Mouse (Mus musculus) limb, embryonic 14.5 days (tissue): ENCODE data around the gene Chchd5. TPM values are rescaled to one million over a fixed set of nuclear protein-coding genes. Genes with fewer than 3 reads are reported as not detected.

Experiments used
- ATAC-seq: fragments of 200-750 bp; cut with Nextera tagmentation; 2 replicates; pipeline ENCODE4 v1.8.0; 2017; ENCODE audit warnings: low read depth, moderate number of reproducible peaks, moderate TSS enrichment; ENCODE audit not compliant: low FRiP score
- DNase-seq: peaks from one replicate; pipeline ENCODE4 v3.0.0-alpha.2; 2015; ENCODE audit warnings: low spot score
- H3K27ac ChIP-seq: fragments of 300-500 bp; sonication (generic); replicated peaks from 2 replicates; pipeline ENCODE4 v1.5.1; 2014; ENCODE audit warnings: low read depth, mild to moderate bottlenecking, low read length, moderate library complexity, mixed read lengths
- H3K27me3 ChIP-seq: fragments of 300-500 bp; sonication (generic); 2 replicates; pipeline ENCODE4 v1.6.1; 2014; ENCODE audit warnings: low read length, mixed read lengths; ENCODE audit not compliant: control insufficient read depth, insufficient read depth
- H3K36me3 ChIP-seq: fragments of 300-500 bp; sonication (generic); 2 replicates; pipeline ENCODE4 v1.6.1; 2014; ENCODE audit warnings: mild to moderate bottlenecking, low read length, moderate library complexity, mixed read lengths; ENCODE audit not compliant: control insufficient read depth, insufficient read depth
- H3K4me1 ChIP-seq: fragments of 300-500 bp; sonication (generic); 2 replicates; pipeline ENCODE4 v1.6.1; 2014; ENCODE audit warnings: antibody characterized with exemption, low read length, mixed read lengths; ENCODE audit not compliant: control insufficient read depth, insufficient read depth
- H3K4me2 ChIP-seq: fragments of 300-500 bp; sonication (generic); replicated peaks from 2 replicates; pipeline ENCODE4 v1.6.1; 2014; ENCODE audit warnings: low read depth, mild to moderate bottlenecking, low read length, moderate library complexity; ENCODE audit not compliant: severe bottlenecking
- H3K4me3 ChIP-seq: fragments of 300-500 bp; sonication (generic); replicated peaks from 2 replicates; pipeline ENCODE4 v1.5.1; 2014; ENCODE audit warnings: low read length
- H3K9ac ChIP-seq: fragments of 300-500 bp; sonication (generic); 2 replicates; pipeline ENCODE4 v1.6.1; 2014; ENCODE audit warnings: mild to moderate bottlenecking, low read depth, low read length, moderate library complexity; ENCODE audit not compliant: severe bottlenecking
- H3K9me3 ChIP-seq: fragments of 300-500 bp; sonication (generic); 2 replicates; pipeline ENCODE4 v1.6.1; 2016; ENCODE audit warnings: low read length; ENCODE audit not compliant: control insufficient read depth
- POLR2A ChIP-seq: fragments of 200-500 bp; IDR thresholded peaks from 2 replicates; pipeline ENCODE4 v1.8.0; 2012; ENCODE audit warnings: inconsistent platforms, mild to moderate bottlenecking, moderate library complexity, borderline replicate concordance; ENCODE audit not compliant: insufficient read depth, insufficient read length; ENCODE audit errors: extremely low read depth
- WGBS: fragments of 180-500 bp; shearing (Covaris S2); extraction: QIAGEN DNeasy Blood & Tissue Kit; methylation state at CpG from one replicate; pipeline ENCODE4 v1.1.7; 2014; 5-methylcytosine and 5-hydroxymethylcytosine counted together
- polyA plus RNA-seq, 2 experiments: library from polyadenylated mRNA; depleted of rRNA in 1 of 2; stranded (reverse) in 1 of 2; unstranded in 1 of 2; fragments of >200 nt; fragmentation: Nextera tagmentation in 1 of 2; extraction: Ambion mirVana in 1 of 2; gene quantifications; 2 replicates each; pipeline versions ENCODE4 v1.2.1 to v1.2.3; 2012 to 2014

Gene Chchd5
- 32.7 and 33.3 TPM in 2 replicates for polyA plus RNA-seq (2012; rRNA removed)
- polyA plus RNA-seq (2014; fragmentation: Nextera tagmentation; extraction: Ambion mirVana): 32.3 and 34.8 TPM in 2 replicates

DNA sequence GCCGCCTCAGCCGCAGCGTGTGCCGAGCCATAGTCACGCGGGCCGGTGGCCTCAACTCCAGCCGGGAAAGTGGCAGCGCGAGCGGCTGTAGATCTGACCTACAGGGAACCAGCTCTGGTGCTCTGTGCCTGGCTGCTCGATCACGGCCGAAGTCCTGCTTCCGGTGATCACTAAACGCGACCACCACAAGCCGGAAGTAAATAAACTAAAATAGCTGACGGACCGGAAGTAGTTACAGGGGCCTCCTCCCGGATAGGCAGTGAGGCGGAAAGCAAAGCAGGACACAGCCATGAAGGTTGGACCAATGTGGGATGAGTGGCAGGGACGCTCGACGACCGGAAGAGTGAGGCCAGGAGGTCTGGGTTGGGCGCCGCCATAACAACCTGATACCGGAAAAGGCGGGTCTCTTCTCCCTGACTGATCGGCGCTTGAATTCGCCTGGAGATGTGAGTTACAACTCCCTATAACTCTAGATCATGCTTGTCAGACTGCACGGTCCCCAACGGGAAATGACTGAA is at the start of gene Chchd5:
TSS of gene Chchd5 (plus strand) at position 289 of the 518 bp plus-strand sequence.
- H3K27me3 ChIP-seq: no peaks in the 10 kb centered on the region
- H3K36me3 ChIP-seq: peaks cover 53% of the 10 kb centered on the region
- 0% methylated on average over 35 of the region's 35 CpGs for WGBS

DNA sequence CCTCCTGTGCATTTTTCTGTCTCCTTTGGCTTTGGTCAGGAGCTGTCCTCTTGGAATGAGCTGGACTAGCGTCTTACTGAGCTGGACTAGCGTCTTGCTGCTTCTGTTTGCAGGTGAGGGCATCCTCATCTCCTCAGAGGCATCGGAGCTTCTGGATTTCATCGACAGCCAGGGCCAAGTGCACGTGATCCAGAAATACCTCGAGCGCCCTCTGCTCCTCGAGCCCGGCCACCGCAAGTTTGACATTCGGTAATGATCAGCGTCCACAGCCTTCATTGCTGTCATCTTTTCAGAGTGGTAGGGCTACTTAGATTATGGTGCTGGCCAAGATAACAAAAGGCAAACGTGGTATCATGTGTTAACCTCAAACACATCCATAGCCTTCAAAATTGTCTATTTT is 48.4 kb upstream of the Chchd5 start:
- Histone ChIP-seq H3K9ac (no peak overlapping the region), H3K36me3 (peaks cover 64% of the 10 kb centered on the region), H3K4me3 (no peak overlapping the region), H3K27ac (no peak overlapping the region), H3K4me2 (no peak overlapping the region), H3K4me1 (no peaks in the 10 kb centered on the region), H3K27me3 (no peaks in the 10 kb centered on the region), H3K9me3 (no peaks in the 10 kb centered on the region)
- no peak for DNase-seq
- WGBS: 68% methylated on average over 13 of the region's 13 CpGs
- TF ChIP-seq POLR2A: no peak
- ATAC-seq: no peak

More for the DNA sequence above, at the start of gene Chchd5:
- peak; percentile 100 for ATAC-seq
- Histone ChIP-seq H3K9me3 (0 out of 2 replicates have a peak, but pooled peaks cover 8% of the 10 kb centered on the region), H3K4me2 (peak within 1 kb of the TSS; percentile 88), H3K4me1 (peaks cover 7% of the 10 kb centered on the region), H3K4me3 (peak within 1 kb of the TSS; percentile 72), H3K27ac (peak within 1 kb of the TSS; percentile 86), H3K9ac (peak within 1 kb of the TSS; percentile 81)
- peak; percentile 99 for DNase-seq
- peak; percentile 15; the same call in 1 of the 2 replicates for TF ChIP-seq POLR2A

DNA sequence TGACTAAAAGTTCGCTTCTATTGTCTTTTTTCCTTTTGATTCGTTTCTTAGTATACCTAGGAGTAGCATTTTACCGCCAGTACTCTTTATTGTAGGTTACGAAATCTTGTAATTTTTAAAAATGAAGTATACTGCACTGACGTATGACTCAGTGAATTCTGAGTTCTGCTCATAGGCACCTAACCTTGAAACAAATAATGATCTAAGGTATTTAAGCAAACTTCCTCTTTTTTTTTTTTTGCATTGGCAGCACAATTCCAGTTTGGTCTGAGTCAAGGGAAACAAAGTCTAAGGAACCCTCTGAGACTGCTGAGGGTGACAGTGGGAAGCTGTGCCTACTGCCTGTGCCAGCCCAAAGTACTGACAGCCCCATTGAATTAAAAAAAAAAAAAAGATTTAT is 46.0 kb upstream of the Chchd5 start:
- H3K27me3 ChIP-seq: no peaks in the 10 kb centered on the region
- WGBS: 91% methylated on average over 5 of the region's 5 CpGs
- no peak overlapping the region for H3K4me3 ChIP-seq
- TF ChIP-seq POLR2A: no peak
- no peaks in the 10 kb centered on the region for H3K4me1 ChIP-seq
- no peak overlapping the region for H3K27ac ChIP-seq
- H3K9ac ChIP-seq: no peak overlapping the region
- ATAC-seq (no peak), DNase-seq (no peak)
- peaks cover 60% of the 10 kb centered on the region for H3K36me3 ChIP-seq
- H3K4me2 ChIP-seq: no peak overlapping the region
- no peaks in the 10 kb centered on the region for H3K9me3 ChIP-seq

DNA sequence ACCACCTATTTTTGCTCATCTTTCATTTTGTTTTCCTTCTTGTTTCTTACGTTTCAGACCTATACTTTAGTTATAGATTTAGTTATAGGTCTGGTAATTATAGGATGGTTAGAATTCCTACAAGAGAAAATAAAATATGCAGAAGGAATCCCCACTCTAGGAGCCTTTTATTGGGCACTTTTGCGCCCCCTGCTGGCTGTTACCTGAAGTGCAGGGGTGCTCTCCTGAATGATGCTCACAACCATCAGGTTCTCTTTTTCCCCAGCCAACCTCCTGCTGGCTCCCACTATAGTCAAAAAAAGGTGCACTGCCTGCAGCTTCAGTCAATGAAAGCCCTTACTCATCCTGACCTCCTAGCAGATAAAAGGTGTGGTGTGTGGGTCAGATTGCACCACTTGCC is 44.5 kb upstream of the Chchd5 start:
- Histone ChIP-seq H3K9me3 (no peaks in the 10 kb centered on the region), H3K9ac (no peak overlapping the region), H3K27ac (no peak overlapping the region), H3K4me2 (no peak overlapping the region), H3K4me1 (no peaks in the 10 kb centered on the region), H3K27me3 (no peaks in the 10 kb centered on the region), H3K36me3 (peaks cover 62% of the 10 kb centered on the region), H3K4me3 (no peak overlapping the region)
- WGBS: 45% methylated on average over 2 of the region's 2 CpGs
- ATAC-seq (no peak), DNase-seq (peak; percentile 53)
- TF ChIP-seq POLR2A: no peak

DNA sequence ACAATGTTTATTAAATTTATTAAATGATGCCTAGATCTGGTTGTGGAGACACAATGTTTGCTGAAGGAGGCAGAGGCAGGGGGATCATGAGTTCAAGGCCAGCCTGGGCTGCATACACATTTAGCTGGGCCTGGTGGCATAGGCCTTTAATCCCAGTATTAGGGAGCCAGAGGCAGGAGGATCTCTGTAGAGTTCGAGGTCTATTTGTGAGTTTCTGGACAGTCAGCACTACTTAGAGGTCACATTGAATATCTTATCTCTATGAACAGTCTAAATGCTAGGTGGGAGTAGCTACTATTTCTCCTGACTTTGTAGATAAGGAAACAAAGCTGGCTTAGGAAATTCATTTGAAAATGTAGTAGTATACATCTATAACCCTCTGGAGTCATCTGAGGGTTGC is 42.0 kb upstream of the Chchd5 start:
- ATAC-seq (no peak), DNase-seq (no peak)
- no peak for TF ChIP-seq POLR2A
- Histone ChIP-seq H3K4me1 (no peaks in the 10 kb centered on the region), H3K27ac (no peak overlapping the region), H3K36me3 (peaks cover 54% of the 10 kb centered on the region), H3K9me3 (no peaks in the 10 kb centered on the region), H3K4me3 (no peak overlapping the region), H3K9ac (no peak overlapping the region), H3K27me3 (no peaks in the 10 kb centered on the region), H3K4me2 (no peak overlapping the region)
- WGBS: 90% methylated on average over 1 of the region's 1 CpGs
